Mouse (Mus musculus): ENCODE measurements around the gene Aldh6a1. TPM values are rescaled to one million over a fixed set of nuclear protein-coding genes. Genes with fewer than 3 reads are reported as not detected.

Gene Aldh6a1
- total RNA-seq, 2 experiments from 2014 or later = 208 to 210 TPM

GRCm38 (mm10) chr12:84385408-84385807 is 65.4 kb downstream of the Aldh6a1 start:
- no peak for DNase-seq
- intact Hi-C loops (cut with DNase I) = no loop called here

GRCm38 (mm10) chr12:84384644-84385081 is 66.1 kb downstream of the Aldh6a1 start:
- intact Hi-C loops (cut with DNase I) = no loop called here
- DNase-seq = peak; percentile 56 to 65

GRCm38 (mm10) chr12:84382369-84382768 is 68.4 kb downstream of the Aldh6a1 start:
- intact Hi-C loops (cut with DNase I) = no loop called here
- DNase-seq = no peak

Other genes with a start within 250 kb of the Aldh6a1 start
- 10 to 100 TPM; 15.6 to 15.9 TPM for gene Elmsan1, start 232.1 kb downstream of the Aldh6a1 start, total RNA-seq (2021)
- 100 to 1,000 TPM; 210 to 234 TPM for gene Ptgr2, start 165.8 kb downstream of the Aldh6a1 start, total RNA-seq (2021)
- gene Zfp410, start 134.2 kb downstream of the Aldh6a1 start, total RNA-seq (2021) = 10 to 100 TPM; 23.8 to 25.4 TPM
- gene Coq6, start 89.3 kb downstream of the Aldh6a1 start, total RNA-seq (2021) = 100 to 1,000 TPM; 105 to 114 TPM
- gene Fam161b, start 89.2 kb downstream of the Aldh6a1 start, total RNA-seq (2021) = 10 to 100 TPM in 1 of 2 experiments, 1 to 10 TPM in 1; 8.5 to 10.3 TPM
- 10 to 100 TPM; 61.6 to 68.2 TPM for gene Entpd5, start 42.0 kb downstream of the Aldh6a1 start, total RNA-seq (2021)
- 1 to 10 TPM; 1.2 TPM for gene Bbof1, start 41.9 kb downstream of the Aldh6a1 start, total RNA-seq (2021)
- 10 to 100 TPM; 11.7 to 12.1 TPM for gene Rnf113a2, start 33.8 kb downstream of the Aldh6a1 start, total RNA-seq (2021)
- gene Lin52, start 418 bp upstream of the Aldh6a1 start, total RNA-seq (2021) = 10 to 100 TPM; 12.4 to 14.9 TPM
- gene Vsx2, start 118.8 kb upstream of the Aldh6a1 start, total RNA-seq (2021) = not detected
- gene Abcd4, start 166.4 kb upstream of the Aldh6a1 start, total RNA-seq (2021) = 1 to 10 TPM; 5.2 to 7.1 TPM
- gene Vrtn, start 190.0 kb upstream of the Aldh6a1 start, total RNA-seq (2021) = not detected
- gene Syndig1l, start 247.8 kb upstream of the Aldh6a1 start, total RNA-seq (2021) = not detected

All from heart, postnatal 36 days (tissue).